Mouse (Mus musculus) megakaryocyte, adult 5-6 weeks (primary cell): Measurements from ENCODE around the gene Zdhhc19. TPM values are rescaled to one million over a fixed set of nuclear protein-coding genes. Genes with fewer than 3 reads are reported as not detected.

Experiments used
- ATAC-seq: 2 replicates; pipeline ENCODE4 v1.8.0; 2016; ENCODE audit warnings: mild to moderate bottlenecking, inconsistent platforms; ENCODE audit not compliant: poor library complexity, severe bottlenecking
- total RNA-seq, 2 experiments: library from RNA; stranded (forward) in 1 of 2; stranded (reverse) in 1 of 2; fragments of 153-499, 151-499 nt in 1 of 2; fragments of 221-1000, 200-1000 nt in 1 of 2; gene quantifications; 2 replicates each; pipeline versions ENCODE4 v1.2.3 to v1.2.4; 2015 to 2017

The Zdhhc19 gene
- total RNA-seq, 2 experiments from 2014 or later, result 0.33 TPM; not detected in 1

DNA sequence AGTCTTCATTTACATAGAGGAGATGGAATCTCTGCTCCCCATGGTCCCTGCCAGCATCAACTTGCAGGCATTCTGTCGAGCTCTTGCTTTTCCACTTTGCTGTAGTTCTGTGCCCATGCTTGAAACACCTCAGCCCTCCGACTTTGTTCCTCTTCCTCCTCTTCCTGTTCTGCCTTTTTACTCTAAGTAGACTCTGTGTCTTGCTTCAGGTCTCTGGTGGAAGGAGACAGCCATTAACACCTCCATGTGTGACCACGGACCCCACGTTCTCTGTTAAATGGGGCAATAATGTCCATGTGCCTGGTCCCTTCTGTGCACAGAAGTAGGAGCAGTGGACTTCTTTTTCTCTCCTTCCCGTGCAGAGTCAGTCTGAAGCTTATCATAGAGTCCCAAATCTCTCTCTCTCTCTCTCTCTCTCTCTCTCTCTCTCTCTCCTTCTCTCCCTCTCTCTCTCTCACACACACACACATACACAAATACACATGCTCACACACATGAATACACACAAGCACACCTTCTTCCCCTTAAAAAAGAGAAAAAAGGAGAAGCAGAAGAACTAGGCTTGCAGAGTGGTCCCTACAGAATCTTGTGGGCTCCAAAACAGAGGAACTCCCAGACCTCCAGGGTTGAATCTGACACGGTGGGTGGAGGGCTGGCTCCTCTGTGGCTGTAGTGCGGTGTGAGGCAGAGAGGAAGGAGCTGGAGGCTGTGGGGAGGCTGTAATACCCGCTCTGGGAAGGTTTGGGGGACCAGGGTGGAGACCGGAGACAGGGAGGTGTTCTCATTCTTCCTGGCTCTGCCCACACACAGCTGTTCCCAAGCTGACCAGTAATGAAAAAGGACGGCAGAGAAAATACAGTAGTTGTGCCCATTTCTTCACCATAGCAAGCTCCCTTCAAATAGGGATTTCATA, 51.3 kb downstream of the Zdhhc19 start:
- ATAC-seq, result peak; percentile 79

DNA sequence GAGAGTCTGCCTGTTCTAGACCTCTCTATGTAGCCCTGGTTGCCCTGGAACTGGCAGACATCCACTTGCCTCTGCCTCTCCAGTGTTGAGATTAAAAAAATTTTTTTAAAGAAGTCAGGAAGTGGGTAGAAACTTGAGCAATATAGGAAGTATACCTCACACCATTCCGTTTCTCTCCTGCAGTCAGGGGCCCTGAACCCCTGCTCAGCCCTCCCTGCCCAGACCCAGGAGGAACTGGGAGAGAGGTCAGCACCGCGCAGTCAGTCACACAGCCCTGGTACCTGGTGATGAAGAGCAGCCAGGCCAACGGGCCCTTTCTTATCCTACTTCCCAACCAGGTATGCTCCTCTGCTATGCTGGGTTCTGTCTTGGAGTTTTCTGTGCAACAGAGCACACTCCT, 54.0 kb downstream of the Zdhhc19 start:
- peak; percentile 78 for ATAC-seq

DNA sequence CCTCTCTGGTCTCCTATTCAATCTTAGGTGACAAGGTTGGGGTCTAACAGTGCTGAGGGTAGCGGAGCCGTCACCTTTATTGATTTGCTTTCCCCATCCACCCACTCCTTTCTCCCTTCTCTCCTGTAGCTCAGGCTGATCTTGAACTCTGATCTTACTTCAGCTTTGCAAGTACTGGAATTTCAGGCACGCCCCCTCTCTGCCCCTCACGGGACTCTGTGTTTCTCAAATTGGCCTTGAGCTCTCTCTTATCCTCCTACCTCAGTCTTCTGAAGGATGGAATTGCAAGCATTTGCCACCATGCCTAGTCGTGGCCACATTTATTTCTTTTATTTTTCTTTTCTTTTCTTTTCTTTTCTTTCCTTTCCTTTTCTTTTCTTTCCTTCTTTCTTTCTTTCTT, 54.4 kb downstream of the Zdhhc19 start:
- no peak for ATAC-seq

DNA sequence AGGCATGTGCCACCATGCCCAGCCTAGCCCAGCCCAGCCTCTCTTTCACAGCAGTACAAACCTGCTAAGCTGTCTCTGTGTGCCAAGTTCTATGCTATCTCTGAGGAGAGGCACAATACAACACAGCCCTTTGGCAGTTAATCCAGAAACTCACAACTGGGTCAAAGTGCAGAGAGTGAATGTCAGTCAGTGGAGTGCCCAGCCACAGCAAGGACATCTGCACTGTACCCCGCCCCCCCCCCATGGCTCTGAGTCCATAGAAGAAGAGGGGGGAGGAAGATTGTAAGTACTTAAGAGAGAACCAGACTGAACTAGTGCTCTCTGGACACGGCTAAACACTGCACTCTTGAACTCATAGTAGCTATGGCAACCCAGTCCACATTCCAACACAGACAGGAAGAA, 55.3 kb downstream of the Zdhhc19 start:
- ATAC-seq, result no peak

DNA sequence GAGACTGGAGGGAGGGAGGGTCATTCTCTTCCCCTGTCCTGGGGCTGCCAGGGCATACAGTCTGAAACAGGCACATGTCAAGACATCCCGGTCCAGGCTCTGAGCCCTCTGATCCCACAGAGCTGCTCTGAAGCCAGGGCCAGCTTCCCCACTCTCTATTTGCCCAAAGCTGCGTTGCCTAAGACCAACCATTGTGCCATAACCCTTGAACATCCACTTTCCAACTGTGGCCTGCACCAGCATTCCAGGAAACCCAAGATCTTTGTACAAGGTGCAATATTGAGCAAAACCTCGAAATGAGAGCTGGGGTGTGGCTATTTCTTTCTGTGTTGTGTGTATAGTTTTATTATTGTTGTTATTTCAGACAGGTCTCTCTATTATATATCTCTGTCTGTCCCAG, 59.5 kb downstream of the Zdhhc19 start:
- ATAC-seq, result no peak

DNA sequence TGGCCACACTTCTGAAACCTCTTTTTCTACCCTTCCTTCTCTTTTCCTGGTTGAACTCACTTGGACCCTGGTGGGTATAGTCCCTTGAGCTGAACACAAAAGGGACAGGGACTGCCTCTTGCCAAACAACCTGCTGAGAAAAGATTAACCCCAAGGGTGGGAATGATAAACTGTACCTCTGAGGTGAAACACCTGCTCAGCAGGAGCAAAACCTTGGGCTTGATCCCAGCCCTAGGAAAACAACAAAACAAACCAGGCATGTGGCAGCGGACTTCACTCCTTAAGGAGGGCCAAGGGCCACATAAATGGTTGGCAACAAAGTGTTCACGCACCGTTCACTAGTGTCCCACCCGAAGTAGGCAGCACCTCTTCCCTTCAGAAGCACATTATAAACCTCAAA, 63.4 kb downstream of the Zdhhc19 start:
- no peak for ATAC-seq

DNA sequence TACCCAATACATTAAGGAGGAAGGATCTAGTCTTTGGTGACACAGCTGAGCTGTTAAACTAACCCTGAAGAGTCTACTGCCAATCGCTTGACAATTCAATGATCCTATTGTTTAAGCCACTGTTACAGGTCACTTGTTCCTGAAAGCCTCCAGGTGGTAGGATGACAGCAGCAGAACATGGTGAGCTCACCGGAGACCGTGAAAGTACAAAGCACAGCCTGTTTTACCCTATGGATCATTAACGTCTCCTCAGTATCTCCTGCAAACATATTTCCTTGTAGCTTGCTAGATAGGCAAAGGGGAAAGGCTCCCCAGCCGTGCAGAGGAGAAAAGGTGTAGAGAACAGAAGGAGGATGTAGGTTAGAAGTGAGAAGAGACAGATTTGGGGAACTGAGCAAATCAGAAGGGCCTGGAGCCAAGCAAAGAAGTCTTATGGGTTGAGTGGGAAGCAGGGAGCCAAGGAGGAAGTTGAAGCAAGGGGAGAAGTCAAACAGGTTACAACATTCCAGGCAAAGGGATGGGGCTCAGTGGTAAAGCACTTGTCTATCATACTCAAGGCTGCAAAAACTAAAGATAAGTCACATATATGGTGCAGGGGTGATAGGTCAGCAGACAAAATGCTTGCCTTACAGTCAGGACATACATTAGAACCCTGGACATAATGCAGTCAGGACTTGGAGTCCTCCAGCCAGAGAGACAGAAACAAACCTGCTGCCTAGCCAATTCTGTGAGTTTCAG, 67.2 kb downstream of the Zdhhc19 start:
- ATAC-seq, result peak; percentile 51

DNA sequence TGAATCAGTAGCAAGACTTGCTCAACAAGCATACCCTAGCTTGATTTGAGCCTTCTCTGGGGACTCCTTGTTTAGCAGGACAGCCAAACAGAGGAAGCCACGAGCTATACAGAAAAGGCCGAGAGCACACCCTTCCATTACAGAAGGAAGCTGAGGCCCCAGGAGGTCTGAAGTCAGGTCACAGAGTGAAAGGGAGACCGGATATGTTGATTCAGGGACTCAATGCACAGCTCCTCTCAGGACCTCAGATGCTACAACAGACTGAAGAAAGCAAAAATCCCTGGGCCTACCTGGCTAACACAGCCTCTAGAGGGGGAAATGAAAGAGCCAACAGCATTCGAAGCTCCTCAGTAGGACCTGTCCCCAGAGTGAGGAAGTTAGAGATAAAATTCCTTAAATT, 71.2 kb downstream of the Zdhhc19 start:
- ATAC-seq, result no peak

DNA sequence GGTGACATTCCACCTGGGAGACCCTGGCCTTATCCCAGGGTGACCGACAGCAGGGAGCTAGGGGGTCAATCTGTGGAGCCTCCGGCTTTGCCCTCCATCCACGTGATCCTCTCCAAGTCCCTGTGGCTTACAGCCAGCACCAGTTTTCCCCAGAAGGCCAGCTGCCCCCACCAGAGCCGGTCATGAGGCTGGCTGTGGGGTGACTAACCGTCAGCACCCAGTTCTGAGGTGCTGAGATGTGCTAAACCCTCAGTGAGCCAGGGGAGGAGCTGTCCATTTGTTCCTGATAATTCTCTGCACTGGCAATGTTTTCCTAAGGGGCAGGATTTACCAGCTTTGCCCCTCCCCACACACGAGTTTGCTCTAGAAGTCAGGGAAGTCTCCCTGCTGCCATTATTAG, 72.3 kb downstream of the Zdhhc19 start:
- no peak for ATAC-seq

DNA sequence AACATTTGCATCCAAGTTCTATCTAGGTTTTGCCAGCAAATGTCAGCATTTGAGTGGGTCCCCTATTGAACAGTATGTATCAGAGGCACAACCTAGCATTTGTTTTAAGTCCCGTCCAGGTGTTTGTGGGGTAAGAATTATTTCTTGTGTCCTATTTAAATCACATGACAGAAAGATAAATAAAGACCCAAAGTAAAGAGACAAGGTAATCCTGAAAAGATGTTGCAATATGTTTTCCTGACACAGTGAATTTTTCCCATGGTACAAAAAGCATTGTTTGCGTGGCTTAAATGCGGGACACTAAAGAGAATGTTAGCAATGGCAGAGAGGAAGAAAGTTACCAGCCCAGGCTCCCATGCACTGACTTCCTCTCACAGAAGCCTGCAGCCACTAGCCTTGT, 74.0 kb downstream of the Zdhhc19 start:
- no peak for ATAC-seq

DNA sequence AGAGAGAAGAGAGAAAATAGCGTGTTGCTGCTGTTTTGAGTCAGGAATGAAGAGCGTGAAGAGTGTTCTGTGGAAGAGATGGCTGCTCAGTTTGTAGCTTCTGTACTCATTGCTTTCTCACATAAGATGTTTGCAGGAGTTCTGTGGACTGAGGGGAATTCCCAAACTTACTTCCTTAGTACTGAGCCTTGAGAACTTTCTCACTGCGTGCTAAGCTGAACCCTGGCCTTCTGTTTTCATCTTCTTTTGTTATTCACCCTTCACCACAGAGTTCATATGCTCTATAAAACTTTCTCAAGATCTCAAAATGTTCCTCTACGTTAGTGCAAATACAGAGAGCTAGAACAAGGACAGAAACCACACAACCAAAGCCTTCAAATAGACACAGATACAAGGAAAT, 76.5 kb downstream of the Zdhhc19 start:
- no peak for ATAC-seq

DNA sequence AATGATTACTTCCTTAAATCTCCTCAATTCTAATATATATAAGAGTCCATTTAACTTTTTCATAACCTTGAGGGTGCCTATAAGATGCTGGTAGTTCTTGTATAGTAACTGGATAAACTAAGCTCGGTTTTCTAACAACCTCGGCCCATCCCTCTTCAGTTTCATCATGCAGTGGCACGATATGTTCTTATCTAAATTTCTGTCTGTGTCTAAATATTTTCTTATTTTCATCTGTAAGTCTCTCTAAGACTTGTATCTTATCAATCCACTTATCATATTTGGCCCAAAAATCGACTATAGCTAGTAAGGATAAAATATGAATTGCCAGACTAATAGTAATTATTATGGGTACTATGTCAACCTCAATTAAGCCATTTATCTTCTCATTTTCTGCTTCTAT, 90.4 kb downstream of the Zdhhc19 start:
- no peak for ATAC-seq

DNA sequence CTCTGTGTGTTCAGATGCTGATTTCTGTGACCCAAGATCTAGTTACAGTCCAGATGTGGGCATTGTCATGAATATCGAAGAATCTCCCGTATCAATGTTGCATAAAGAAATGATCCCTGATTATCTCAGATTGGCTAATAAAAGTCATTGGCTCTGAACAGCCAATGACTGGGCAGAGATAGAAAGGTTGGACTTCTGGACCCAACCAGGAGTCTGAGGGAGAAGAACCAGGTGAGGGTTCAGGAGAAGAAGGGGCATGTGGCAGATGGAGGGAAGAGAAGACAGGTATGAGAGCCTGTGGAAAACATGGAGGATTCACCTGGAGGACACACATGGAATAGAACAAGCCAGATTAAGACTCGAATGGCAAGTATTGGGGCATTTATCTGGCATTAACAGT, 92.5 kb downstream of the Zdhhc19 start:
- no peak for ATAC-seq

DNA sequence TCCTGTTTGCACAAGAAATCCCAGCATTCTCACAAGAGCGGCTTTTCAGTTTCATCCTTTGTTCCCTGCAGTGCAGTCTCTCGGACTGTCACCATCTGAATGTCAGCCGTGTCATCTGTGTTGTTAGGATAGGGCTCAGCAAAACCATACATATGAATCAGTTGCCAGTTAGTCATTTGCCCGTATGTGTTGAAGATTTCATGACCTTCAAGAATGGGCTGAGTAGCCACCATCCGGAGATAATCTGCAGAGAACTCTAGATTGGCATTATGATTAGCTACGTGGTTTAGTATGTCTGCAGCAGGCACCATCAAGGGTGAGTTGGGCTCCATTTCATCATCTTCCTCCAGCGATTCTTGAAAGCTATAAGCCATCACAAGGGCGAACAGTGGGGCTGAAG, 95.5 kb downstream of the Zdhhc19 start:
- no peak for ATAC-seq

DNA sequence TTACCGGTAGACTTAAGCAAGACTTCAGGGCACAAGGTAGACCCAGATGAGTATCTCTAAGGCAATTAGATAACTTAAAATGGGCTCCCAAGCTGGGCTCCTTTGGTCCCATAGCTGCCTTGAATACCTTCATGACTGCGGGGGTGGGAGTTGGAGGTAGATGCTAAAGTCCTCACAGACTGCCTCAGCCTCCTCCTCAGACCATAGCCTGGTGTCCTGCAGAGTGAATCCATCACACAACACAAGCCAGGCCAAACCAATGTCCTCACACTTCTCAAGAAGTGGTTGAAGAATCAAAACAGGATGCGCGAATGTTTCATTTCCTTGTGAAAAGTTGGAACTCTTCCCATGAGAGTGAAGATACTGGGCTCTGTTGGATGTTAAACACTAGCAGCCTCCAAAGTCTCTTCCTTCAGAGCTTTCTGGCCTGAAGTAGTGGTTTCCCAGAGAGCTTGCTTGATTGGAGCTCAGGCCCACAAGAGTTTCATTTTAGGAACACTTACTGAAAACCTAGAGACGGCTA, 97.3 kb downstream of the Zdhhc19 start:
- ATAC-seq, result no peak

DNA sequence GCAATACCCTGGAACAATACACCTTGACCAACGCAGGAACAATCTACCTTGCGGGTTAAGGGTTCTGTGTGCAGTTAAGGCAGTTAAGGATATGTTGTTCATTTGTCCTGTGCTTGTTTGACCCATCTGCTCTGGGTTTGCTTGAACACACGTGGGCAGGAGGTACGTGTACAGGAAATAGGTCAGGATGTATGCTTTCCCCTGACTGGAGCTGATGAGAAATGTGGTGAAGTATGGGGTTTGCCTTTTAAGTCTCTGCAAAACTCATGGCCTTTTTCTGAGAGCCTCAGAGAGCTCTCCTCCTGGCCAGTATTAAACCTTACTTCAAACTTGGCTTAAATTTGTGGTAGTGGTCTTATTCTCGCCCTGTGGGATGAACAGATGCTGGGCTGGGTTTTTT, 97.9 kb downstream of the Zdhhc19 start:
- ATAC-seq, result no peak

DNA sequence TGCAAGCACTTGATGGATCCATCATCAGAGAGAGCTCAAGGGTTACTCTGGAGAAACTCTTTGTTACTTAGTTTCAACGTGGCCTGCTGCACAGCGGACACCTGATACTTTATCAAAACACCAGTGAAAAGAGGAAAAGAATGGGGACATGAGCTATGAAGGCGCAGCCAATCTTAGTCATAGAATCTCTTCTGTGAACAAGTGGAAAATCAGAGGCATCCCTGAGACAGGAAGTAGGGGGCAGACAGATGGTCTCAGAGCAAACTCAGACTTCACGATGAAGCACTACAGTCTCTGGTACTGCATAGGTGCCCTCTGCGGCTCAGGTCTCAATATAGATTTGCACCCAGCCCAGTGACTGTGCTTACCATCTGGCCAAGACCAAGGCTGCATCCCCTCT, 98.6 kb downstream of the Zdhhc19 start:
- ATAC-seq, result 0 out of 2 replicates have a peak, but pooled peaks have one; percentile 17

DNA sequence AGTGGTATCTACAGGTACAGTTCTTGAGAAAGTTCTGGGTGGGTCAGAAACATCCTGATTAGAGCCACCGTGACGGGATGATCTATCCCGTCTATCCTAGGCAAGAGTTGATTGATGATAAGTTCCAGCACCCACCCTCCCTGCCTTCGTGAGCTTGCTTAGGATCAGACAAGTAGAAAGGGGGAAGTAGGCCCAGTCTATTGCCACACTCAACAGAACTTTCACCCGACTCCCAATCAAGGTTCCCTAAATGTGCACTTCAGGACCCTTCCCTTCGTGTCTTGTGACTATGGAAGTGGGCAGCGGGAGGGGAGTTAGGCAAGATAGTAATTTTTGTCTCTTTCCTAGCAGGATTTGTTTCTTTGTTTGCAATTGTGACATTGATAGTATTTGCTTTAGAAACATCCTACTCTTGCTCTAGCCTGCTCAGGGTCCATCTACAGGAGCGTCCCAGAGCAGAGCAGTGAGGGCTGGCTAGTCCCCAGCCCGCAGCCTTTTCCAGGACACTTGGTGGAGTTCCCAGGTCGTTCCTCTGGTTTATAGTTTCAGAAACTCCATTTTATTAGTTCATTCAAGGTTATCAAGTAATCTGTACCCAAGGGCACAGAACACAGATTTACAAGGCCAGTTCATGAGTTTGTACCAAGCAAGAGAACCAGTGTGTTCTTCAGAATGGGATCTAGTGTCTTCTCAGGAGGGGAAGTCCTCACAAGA, 99.2 kb downstream of the Zdhhc19 start:
- ATAC-seq, result peak; percentile 95

DNA sequence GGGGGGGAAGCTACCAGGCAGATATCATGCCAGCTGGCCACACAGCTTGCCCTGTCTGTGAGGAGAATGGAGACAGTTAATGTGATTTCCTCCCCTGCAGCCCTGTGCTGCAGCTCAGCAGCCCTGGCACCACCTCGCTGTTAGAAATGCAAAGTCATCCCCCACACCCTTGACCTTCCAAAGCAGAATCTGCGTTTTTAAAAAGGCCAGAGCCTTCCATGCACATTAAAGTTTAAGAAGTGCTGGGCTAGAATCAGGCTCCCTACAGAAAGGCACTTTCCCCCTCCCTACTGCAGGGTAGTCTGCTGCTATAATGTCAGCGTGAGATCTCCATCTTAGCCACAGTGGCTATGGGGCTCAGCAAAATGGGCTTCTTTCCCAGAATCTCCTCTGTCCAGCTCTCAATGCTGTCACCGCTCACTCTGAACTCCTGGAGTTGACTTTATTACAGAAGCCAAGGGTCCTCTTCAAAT, 101.9 kb downstream of the Zdhhc19 start:
- 0 out of 2 replicates have a peak, but pooled peaks have one; percentile 28 for ATAC-seq

DNA sequence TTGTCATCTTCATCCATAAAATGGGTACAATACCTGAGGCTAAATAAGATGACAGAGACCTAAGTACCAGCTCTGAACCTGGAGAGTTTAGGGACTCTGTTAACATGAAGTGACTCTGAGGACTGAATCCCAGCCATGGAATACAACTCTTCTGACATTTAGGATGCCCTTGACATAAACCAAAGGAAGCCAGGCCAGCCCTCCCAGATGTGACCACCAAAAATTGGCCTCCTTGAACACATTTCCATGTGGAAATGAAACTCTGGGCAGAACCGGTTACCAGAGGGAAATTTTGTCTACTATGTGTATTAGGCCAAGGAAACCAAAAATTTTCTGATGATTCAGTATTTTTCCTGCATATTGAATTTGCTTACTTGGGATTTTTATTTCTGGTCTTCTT, 103.1 kb downstream of the Zdhhc19 start:
- no peak for ATAC-seq

DNA sequence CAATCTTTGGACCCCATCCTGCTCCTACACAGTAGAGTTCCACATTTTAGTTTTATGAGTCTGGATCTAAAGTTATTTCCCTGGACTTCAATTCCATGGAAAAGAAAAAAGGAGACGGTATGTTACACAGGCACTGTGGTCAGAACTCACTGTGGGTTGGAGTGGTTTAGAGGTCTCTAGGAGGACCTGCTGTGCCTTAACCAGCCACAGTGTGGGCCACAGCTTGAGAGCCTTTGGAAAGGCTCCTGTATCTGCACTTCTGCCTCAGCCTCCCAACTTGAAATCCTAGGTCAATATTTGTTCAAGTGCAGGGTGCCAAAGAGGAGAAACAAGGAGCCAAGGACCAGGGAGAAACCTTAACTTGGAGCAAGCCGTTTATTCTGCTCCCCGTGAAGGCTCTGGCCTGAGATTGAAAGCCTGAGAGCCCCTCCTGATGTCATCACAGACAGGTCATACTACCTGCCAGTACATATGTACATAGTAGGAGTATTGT, 106.2 kb downstream of the Zdhhc19 start:
- ATAC-seq, result no peak
